ENCODE assay signal across 9 mouse cellular contexts in the genomic region with DNA sequence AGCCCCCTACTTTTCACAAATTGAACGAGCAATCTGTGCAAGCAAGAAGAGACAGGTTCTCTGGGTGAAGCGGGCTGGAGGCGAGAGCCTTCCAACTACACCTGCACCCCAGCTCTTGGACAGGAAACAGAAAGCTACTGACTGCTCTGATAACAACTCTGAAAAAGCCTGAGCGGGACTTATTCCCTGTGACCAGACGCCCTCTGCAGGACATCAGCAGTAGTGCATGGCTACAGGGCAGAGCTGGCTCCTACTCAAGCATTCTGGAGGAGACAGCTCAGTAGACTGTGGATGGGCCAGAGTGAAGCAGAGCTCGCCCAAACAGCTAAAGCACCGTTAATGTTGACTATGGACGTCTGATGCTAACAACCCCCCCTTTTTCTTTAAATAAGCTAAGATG. TPM values are rescaled to one million over a fixed set of nuclear protein-coding genes. Genes with fewer than 3 reads are reported as not detected.
A peak's percentile ranks its signal among the peaks of the same experiment; 100 is the strongest.
DNase-seq lines count a peak whose midpoint lies in the region; ATAC-seq lines count a peak whose summit lies in the region.
"Had no signal": no experiment of that assay in that cellular context is flagged by ENCODE, and none has a peak within 500 bp of the region (broad histone marks: within the 10 kb centered on the region; RNA-seq: fewer than 3 reads in every experiment).

No protein-coding gene starts in this region.

- no peak for ATAC-seq in forebrain, embryonic 14.5 days

- no peaks in the 10 kb centered on the region for H3K4me1 ChIP-seq in forebrain, embryonic 14.5 days (ENCODE audit: control insufficient read depth, insufficient read depth, low read length)

- no peak overlapping the region for H3K4me2 ChIP-seq in forebrain, embryonic 14.5 days (ENCODE audit: low read length)

- H3K9me3 ChIP-seq in forebrain, embryonic 14.5 days (replicated peaks; ENCODE audit: control insufficient read depth, low read length): no peaks in the 10 kb centered on the region

- H3K9ac ChIP-seq in forebrain, embryonic 14.5 days (ENCODE audit: low read length): no peak overlapping the region

- peak; percentile 84 for DNase-seq in MEL-GATA-1-ER (ENCODE audit: extremely low read depth, low read depth)
- DNase-seq in c-Kit-positive CD71-positive TER-119-negative erythroid progenitor cells, embryonic 14.5 days (ENCODE audit: low read depth): peak; percentile 78
- DNase-seq in forebrain, embryonic 14.5 days (ENCODE audit: low spot score): peak; percentile 91
- peak; percentile 89 to 94 for DNase-seq in heart, postnatal 36 days
- peak; percentile 96 for DNase-seq in layer of hippocampus, adult 9-10 months (ENCODE audit: low spot score)
- DNase-seq in lung, postnatal 14 days: peak; percentile 95
- DNase-seq in right cerebral cortex, adult 18-20 months: peak; percentile 88
- DNase-seq in thymus, postnatal 4 days: peak; percentile 91

- H3K27me3 ChIP-seq in forebrain, embryonic 14.5 days (replicated peaks; ENCODE audit: control insufficient read depth, insufficient read depth, low read length): no peaks in the 10 kb centered on the region

- H3K27ac ChIP-seq in forebrain, embryonic 14.5 days (ENCODE audit: low read depth, low read length): no peak overlapping the region

- no peak overlapping the region for H3K4me3 ChIP-seq in forebrain, embryonic 14.5 days (ENCODE audit: low read depth, low read length)
- H3K4me3 ChIP-seq: megakaryocyte, embryonic 14.5 days had no signal

- intact Hi-C loops in heart, postnatal 36 days (cut with DNase I): loop anchor here (1.0 to 5.0 kb wide), 4 partner anchors 19 to 264 kb away; a partner anchor contains a TSS

- H3K36me3 ChIP-seq in forebrain, embryonic 14.5 days (ENCODE audit: control insufficient read depth, insufficient read depth, low read length): no peaks in the 10 kb centered on the region

- 18% methylated on average over 8 of the region's 8 CpGs for WGBS in forebrain, embryonic 14.5 days

RNA-seq across cellular contexts. Expression of a gene that starts 10.2 kb away (rescaled TPM):
- 3.7 and 4.5 TPM in 2 replicates for polyA plus RNA-seq in forebrain, embryonic 14.5 days (2014; fragmentation: Nextera tagmentation; extraction: Ambion mirVana)
- 10 to 100 TPM; 33.5 to 40.7 TPM for total RNA-seq in heart, postnatal 36 days (2021)

RNA-seq across cellular contexts. Expression of a gene that starts 23.4 kb away (rescaled TPM):
- polyA plus RNA-seq in forebrain, embryonic 14.5 days (2014; fragmentation: Nextera tagmentation; extraction: Ambion mirVana): 0.05 TPM in 1 of 2 replicates, not detected in the other
- not detected for total RNA-seq in heart, postnatal 36 days (2021)

RNA-seq across cellular contexts. Expression of a gene that starts 40.9 kb away (rescaled TPM):
- 0.20 and 0.21 TPM in 2 replicates for polyA plus RNA-seq in forebrain, embryonic 14.5 days (2014; fragmentation: Nextera tagmentation; extraction: Ambion mirVana)
- under 1 TPM; 0.11 to 0.22 TPM for total RNA-seq in heart, postnatal 36 days (2021)
